Mouse (Mus musculus): ENCODE results near the gene Hmcn2. TPM values are rescaled to one million over a fixed set of nuclear protein-coding genes. Genes with fewer than 3 reads are reported as not detected.
A peak's percentile ranks its signal among the peaks of the same experiment; 100 is the strongest.

The Hmcn2 gene
- polyA plus RNA-seq, 1 experiment from 2014 or later = 0.73 TPM

GRCm38 (mm10) chr2:31462051-31462450 lies 147.8 kb downstream of the Hmcn2 start:
- 32% methylated on average over 8 of the region's 8 CpGs for WGBS
- no peak overlapping the region for H3K27ac ChIP-seq (replicated peaks in 1 of 2; ENCODE audit: control insufficient read depth in 1 of 2, insufficient read depth in 1 of 2, low read depth in 2 of 2, low read length in 2 of 2)
- H3K4me1 ChIP-seq (ENCODE audit: control insufficient read depth in 2 of 2, insufficient read depth in 2 of 2, low read length in 2 of 2) = peaks cover 0 to 10% of the 10 kb centered on the region in 2 experiments; a peak in 2 of 4 replicates
- H3K9me3 ChIP-seq (ENCODE audit: control insufficient read depth, low read length) = no peaks in the 10 kb centered on the region
- H3K27me3 ChIP-seq (ENCODE audit: control insufficient read depth, insufficient read depth, low read length) = peaks cover 40% of the 10 kb centered on the region
- no peak overlapping the region for H3K9ac ChIP-seq (ENCODE audit: low read length)
- H3K36me3 ChIP-seq (ENCODE audit: control insufficient read depth, insufficient read depth, low read length) = no peaks in the 10 kb centered on the region
- H3K4me2 ChIP-seq (ENCODE audit: low read length) = no peak overlapping the region
- no peak for ATAC-seq (ENCODE audit: insufficient number of reproducible peaks, insufficient read depth, low FRiP score, low read depth)
- no peak overlapping the region for H3K4me3 ChIP-seq (ENCODE audit: control insufficient read depth in 1 of 2, insufficient read depth in 1 of 2, low read depth in 1 of 2, low read length in 2 of 2)

- peaks cover 0 to 10% of the 10 kb centered on the region in 2 experiments; a peak in 2 of 4 replicates for H3K4me1 ChIP-seq (ENCODE audit: control insufficient read depth in 2 of 2, insufficient read depth in 2 of 2, low read length in 2 of 2)
- no peaks in the 10 kb centered on the region for H3K9me3 ChIP-seq (ENCODE audit: control insufficient read depth, low read length)
- ATAC-seq (ENCODE audit: insufficient number of reproducible peaks, insufficient read depth, low FRiP score, low read depth) = no peak
- no peak overlapping the region for H3K9ac ChIP-seq (ENCODE audit: low read length)
- H3K27ac ChIP-seq (replicated peaks in 1 of 2; ENCODE audit: control insufficient read depth in 1 of 2, insufficient read depth in 1 of 2, low read depth in 2 of 2, low read length in 2 of 2) = no peak overlapping the region
- H3K4me3 ChIP-seq (ENCODE audit: control insufficient read depth in 1 of 2, insufficient read depth in 1 of 2, low read depth in 1 of 2, low read length in 2 of 2) = no peak overlapping the region
- 80% methylated on average over 7 of the region's 7 CpGs for WGBS
- H3K4me2 ChIP-seq (ENCODE audit: low read length) = no peak overlapping the region
- H3K27me3 ChIP-seq (ENCODE audit: control insufficient read depth, insufficient read depth, low read length) = peaks cover 34% of the 10 kb centered on the region
- H3K36me3 ChIP-seq (ENCODE audit: control insufficient read depth, insufficient read depth, low read length) = no peaks in the 10 kb centered on the region
Observed at GRCm38 (mm10) chr2:31463253-31463652, 149.0 kb downstream of the Hmcn2 start.

- ATAC-seq (ENCODE audit: insufficient number of reproducible peaks, insufficient read depth, low FRiP score, low read depth) = no peak
- 59% methylated on average over 8 of the region's 8 CpGs for WGBS
- H3K4me3 ChIP-seq (ENCODE audit: control insufficient read depth in 1 of 2, insufficient read depth in 1 of 2, low read depth in 1 of 2, low read length in 2 of 2) = no peak overlapping the region
- H3K27ac ChIP-seq (replicated peaks in 1 of 2; ENCODE audit: control insufficient read depth in 1 of 2, insufficient read depth in 1 of 2, low read depth in 2 of 2, low read length in 2 of 2) = no peak overlapping the region
- H3K4me1 ChIP-seq (ENCODE audit: control insufficient read depth in 2 of 2, insufficient read depth in 2 of 2, low read length in 2 of 2) = peaks cover 0 to 10% of the 10 kb centered on the region in 2 experiments; a peak in 2 of 4 replicates
- H3K36me3 ChIP-seq (ENCODE audit: control insufficient read depth, insufficient read depth, low read length) = no peaks in the 10 kb centered on the region
- no peak overlapping the region for H3K9ac ChIP-seq (ENCODE audit: low read length)
- H3K27me3 ChIP-seq (ENCODE audit: control insufficient read depth, insufficient read depth, low read length) = peaks cover 36% of the 10 kb centered on the region
- H3K9me3 ChIP-seq (ENCODE audit: control insufficient read depth, low read length) = no peaks in the 10 kb centered on the region
- H3K4me2 ChIP-seq (ENCODE audit: low read length) = no peak overlapping the region
Observed at GRCm38 (mm10) chr2:31463696-31464528, 149.7 kb downstream of the Hmcn2 start.

- 82% methylated on average over 6 of the region's 6 CpGs for WGBS
- Histone ChIP-seq H3K4me1 (ENCODE audit: control insufficient read depth in 2 of 2, insufficient read depth in 2 of 2, low read length in 2 of 2) (peaks cover 0 to 11% of the 10 kb centered on the region in 2 experiments; a peak in 2 of 4 replicates), H3K27ac (replicated peaks in 1 of 2; ENCODE audit: control insufficient read depth in 1 of 2, insufficient read depth in 1 of 2, low read depth in 2 of 2, low read length in 2 of 2) (no peak overlapping the region), H3K27me3 (ENCODE audit: control insufficient read depth, insufficient read depth, low read length) (peaks cover 36% of the 10 kb centered on the region), H3K9me3 (ENCODE audit: control insufficient read depth, low read length) (no peaks in the 10 kb centered on the region), H3K36me3 (ENCODE audit: control insufficient read depth, insufficient read depth, low read length) (no peaks in the 10 kb centered on the region), H3K4me3 (ENCODE audit: control insufficient read depth in 1 of 2, insufficient read depth in 1 of 2, low read depth in 1 of 2, low read length in 2 of 2) (no peak overlapping the region), H3K4me2 (ENCODE audit: low read length) (no peak overlapping the region), H3K9ac (ENCODE audit: low read length) (no peak overlapping the region)
- ATAC-seq (ENCODE audit: insufficient number of reproducible peaks, insufficient read depth, low FRiP score, low read depth) = no peak
Observed at GRCm38 (mm10) chr2:31464529-31464910, 150.3 kb downstream of the Hmcn2 start.

- Histone ChIP-seq H3K27me3 (ENCODE audit: control insufficient read depth, insufficient read depth, low read length) (peaks cover 42% of the 10 kb centered on the region), H3K27ac (replicated peaks in 1 of 2; ENCODE audit: control insufficient read depth in 1 of 2, insufficient read depth in 1 of 2, low read depth in 2 of 2, low read length in 2 of 2) (no peak overlapping the region), H3K4me1 (ENCODE audit: control insufficient read depth in 2 of 2, insufficient read depth in 2 of 2, low read length in 2 of 2) (peaks cover 0 to 13% of the 10 kb centered on the region in 2 experiments; a peak in 2 of 4 replicates), H3K4me2 (ENCODE audit: low read length) (no peak overlapping the region), H3K36me3 (ENCODE audit: control insufficient read depth, insufficient read depth, low read length) (no peaks in the 10 kb centered on the region), H3K9me3 (ENCODE audit: control insufficient read depth, low read length) (no peaks in the 10 kb centered on the region), H3K4me3 (ENCODE audit: control insufficient read depth in 1 of 2, insufficient read depth in 1 of 2, low read depth in 1 of 2, low read length in 2 of 2) (no peak overlapping the region), H3K9ac (ENCODE audit: low read length) (no peak overlapping the region)
- no peak for ATAC-seq (ENCODE audit: insufficient number of reproducible peaks, insufficient read depth, low FRiP score, low read depth)
- 74% methylated on average over 1 of the region's 1 CpGs for WGBS
Observed at GRCm38 (mm10) chr2:31467457-31467856, 153.2 kb downstream of the Hmcn2 start.

GRCm38 (mm10) chr2:31468857-31469256 lies 154.6 kb downstream of the Hmcn2 start:
- ATAC-seq (ENCODE audit: insufficient number of reproducible peaks, insufficient read depth, low FRiP score, low read depth) = no peak
- Histone ChIP-seq H3K36me3 (ENCODE audit: control insufficient read depth, insufficient read depth, low read length) (no peaks in the 10 kb centered on the region), H3K4me2 (ENCODE audit: low read length) (no peak overlapping the region), H3K4me3 (ENCODE audit: control insufficient read depth in 1 of 2, insufficient read depth in 1 of 2, low read depth in 1 of 2, low read length in 2 of 2) (no peak overlapping the region), H3K27me3 (ENCODE audit: control insufficient read depth, insufficient read depth, low read length) (peaks cover 39% of the 10 kb centered on the region), H3K4me1 (ENCODE audit: control insufficient read depth in 2 of 2, insufficient read depth in 2 of 2, low read length in 2 of 2) (peaks cover 0 to 13% of the 10 kb centered on the region in 2 experiments; a peak in 2 of 4 replicates), H3K9me3 (ENCODE audit: control insufficient read depth, low read length) (no peaks in the 10 kb centered on the region), H3K27ac (replicated peaks in 1 of 2; ENCODE audit: control insufficient read depth in 1 of 2, insufficient read depth in 1 of 2, low read depth in 2 of 2, low read length in 2 of 2) (no peak overlapping the region), H3K9ac (ENCODE audit: low read length) (no peak overlapping the region)
- 83% methylated on average over 7 of the region's 7 CpGs for WGBS

GRCm38 (mm10) chr2:31469480-31469879 lies 155.3 kb downstream of the Hmcn2 start:
- no peak for ATAC-seq (ENCODE audit: insufficient number of reproducible peaks, insufficient read depth, low FRiP score, low read depth)
- Histone ChIP-seq H3K27me3 (ENCODE audit: control insufficient read depth, insufficient read depth, low read length) (peaks cover 39% of the 10 kb centered on the region), H3K9ac (ENCODE audit: low read length) (peak overlapping the region; percentile 54), H3K9me3 (ENCODE audit: control insufficient read depth, low read length) (no peaks in the 10 kb centered on the region), H3K27ac (replicated peaks in 1 of 2; ENCODE audit: control insufficient read depth in 1 of 2, insufficient read depth in 1 of 2, low read depth in 2 of 2, low read length in 2 of 2) (no peak overlapping the region), H3K36me3 (ENCODE audit: control insufficient read depth, insufficient read depth, low read length) (no peaks in the 10 kb centered on the region), H3K4me1 (ENCODE audit: control insufficient read depth in 2 of 2, insufficient read depth in 2 of 2, low read length in 2 of 2) (peaks cover 0 to 13% of the 10 kb centered on the region in 2 experiments; a peak in 2 of 4 replicates), H3K4me2 (ENCODE audit: low read length) (peak overlapping the region; percentile 96), H3K4me3 (ENCODE audit: control insufficient read depth in 1 of 2, insufficient read depth in 1 of 2, low read depth in 1 of 2, low read length in 2 of 2) (peak overlapping the region; percentile 48 to 49; a peak in 3 of 4 replicates)
- WGBS = 33% methylated on average over 7 of the region's 7 CpGs

Data from heart, embryonic 14.5 days (tissue).